In genomic region chr6:99265945-99266656, GRCm38 (mm10) we compare ENCODE assay signal across 8 mouse cellular contexts.
DNase-seq lines count a peak whose midpoint lies in the region; ATAC-seq lines count a peak whose summit lies in the region.

No protein-coding gene starts in this region.

- no peaks in the 10 kb centered on the region for H3K36me3 ChIP-seq in macrophage (ENCODE audit: inconsistent target)

- peak overlapping the region; percentile 54 for H3K27ac ChIP-seq in macrophage

- 13% methylated on average over 11 of the region's 13 CpGs for WGBS in macrophage (ENCODE audit: missing documents)

- no peaks in the 10 kb centered on the region for H3K79me2 ChIP-seq in macrophage (ENCODE audit: inconsistent target)

- DNase-seq in frontal cortex, postnatal 25 days (ENCODE audit: low spot score in 2 of 2), result no peak
- DNase-seq in embryo, embryonic 10.5 days (ENCODE audit: low spot score), result peak; percentile 50
- DNase-seq in heart, postnatal 14 days, result peak; percentile 9 to 27
- peak; percentile 68 to 71 for DNase-seq in kidney, postnatal 36 days
- peak; percentile 45 to 50 for DNase-seq in spleen, postnatal 10 days (ENCODE audit: low spot score in 2 of 2)
- DNase-seq in layer of hippocampus, adult 9-11 months, result no peak

- H3K4me3 ChIP-seq in macrophage (ENCODE audit: inconsistent target), result peak overlapping the region; percentile 17; the same call in 1 of the 2 replicates

- intact Hi-C loops in heart, postnatal 14 days (cut with DNase I), result loop anchor here (5.0 to 10.0 kb wide), 4 partner anchors 71 to 741 kb away; partner anchors contain the start of gene Foxp1

- ATAC-seq in frontal cortex, adult (ENCODE audit: low TSS enrichment), result peak; percentile 83

Comparison
In these comparisons a context has a peak if more than half of its experiments do, and no peak if none do; other contexts are left out.
1. DNase-seq: peak in embryo, embryonic 10.5 days (single experiment), heart, postnatal 14 days (2 of 2), kidney, postnatal 36 days (2 of 2) and spleen, postnatal 10 days (2 of 2); none in frontal cortex, postnatal 25 days (0 of 2) and layer of hippocampus, adult 9-11 months (single experiment).